Mouse (Mus musculus) stomach, embryonic 15.5 days (tissue): ENCODE measurements at regions not wholly inside any gene's neighbourhood (a gene's known extent, or its start where the extent isn't known, plus 50 kb on each side); places are given as distances from the start of the nearest gene placed in this dataset.

Experiments
- ATAC-seq: fragments of 200-750 bp; cut with Nextera tagmentation; 2 replicates; pipeline ENCODE4 v1.8.0; 2017; ENCODE audit warnings: low read depth, moderate number of reproducible peaks, moderate TSS enrichment; ENCODE audit not compliant: insufficient read depth, low FRiP score
- H3K27ac ChIP-seq: fragments of 300-500 bp; sonication (generic); 2 replicates; pipeline ENCODE4 v1.5.1; 2015; ENCODE audit warnings: mild to moderate bottlenecking, inconsistent platforms
- H3K27me3 ChIP-seq: fragments of 300-500 bp; sonication (generic); replicated peaks from 2 replicates; pipeline ENCODE4 v1.6.1; 2015; ENCODE audit warnings: inconsistent platforms
- H3K36me3 ChIP-seq: fragments of 300-500 bp; sonication (generic); 2 replicates; pipeline ENCODE4 v1.6.1; 2015; ENCODE audit warnings: inconsistent platforms
- H3K4me1 ChIP-seq: fragments of 300-500 bp; sonication (generic); 2 replicates; pipeline ENCODE4 v1.6.1; 2015; ENCODE audit warnings: inconsistent platforms
- H3K4me2 ChIP-seq: fragments of 300-500 bp; sonication (generic); 2 replicates; pipeline ENCODE4 v1.6.1; 2015; ENCODE audit warnings: mild to moderate bottlenecking, inconsistent platforms
- H3K4me3 ChIP-seq: fragments of 300-500 bp; sonication (generic); replicated peaks from 2 replicates; pipeline ENCODE4 v1.5.1; 2015; ENCODE audit warnings: inconsistent platforms
- H3K9ac ChIP-seq: fragments of 300-500 bp; sonication (generic); 2 replicates; pipeline ENCODE4 v1.6.1; 2015; ENCODE audit warnings: inconsistent platforms
- H3K9me3 ChIP-seq: fragments of 300-500 bp; sonication (generic); 2 replicates; pipeline ENCODE4 v1.6.1; 2016; ENCODE audit warnings: inconsistent platforms
- WGBS: fragments of 180-500 bp; shearing (Covaris S2); methylation state at CpG from one replicate; pipeline ENCODE4 v1.1.7; 2015; 5-methylcytosine and 5-hydroxymethylcytosine counted together

- Histone ChIP-seq H3K4me3 (no peak overlapping the region), H3K9ac (no peak overlapping the region), H3K27ac (no peak overlapping the region), H3K9me3 (no peaks in the 10 kb centered on the region), H3K36me3 (no peaks in the 10 kb centered on the region), H3K4me2 (no peak overlapping the region), H3K27me3 (no peaks in the 10 kb centered on the region), H3K4me1 (no peaks in the 10 kb centered on the region)
- no peak for ATAC-seq
- WGBS = 88% methylated on average over 2 of the region's 2 CpGs
Measured at GRCm38 (mm10) chr10:91528305-91528704, 347.2 kb upstream of the Tmpo start.

DNA sequence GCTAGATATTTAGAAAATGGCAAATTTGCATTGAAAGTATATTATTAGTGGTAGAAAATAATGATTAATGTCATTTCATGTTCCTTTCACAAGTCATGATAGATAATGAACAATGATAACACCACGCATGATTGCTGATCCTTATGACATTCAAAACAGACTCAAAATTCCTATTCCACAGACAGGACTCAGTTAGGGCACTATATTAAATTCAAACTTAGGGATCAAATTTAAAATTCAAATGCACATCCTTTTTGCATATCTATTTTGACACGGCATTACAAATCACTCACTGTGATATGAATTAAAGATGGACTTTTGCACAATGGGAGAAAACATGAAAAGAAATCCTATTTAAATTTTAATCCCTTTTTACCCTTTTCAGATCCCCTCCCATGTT is 340.1 kb upstream of the Tmpo start:
- Histone ChIP-seq H3K4me2 (no peak overlapping the region), H3K9me3 (no peaks in the 10 kb centered on the region), H3K27ac (no peak overlapping the region), H3K9ac (no peak overlapping the region), H3K4me3 (no peak overlapping the region), H3K4me1 (no peaks in the 10 kb centered on the region), H3K27me3 (no peaks in the 10 kb centered on the region), H3K36me3 (no peaks in the 10 kb centered on the region)
- WGBS = 87% methylated on average over 2 of the region's 2 CpGs
- no peak for ATAC-seq

DNA sequence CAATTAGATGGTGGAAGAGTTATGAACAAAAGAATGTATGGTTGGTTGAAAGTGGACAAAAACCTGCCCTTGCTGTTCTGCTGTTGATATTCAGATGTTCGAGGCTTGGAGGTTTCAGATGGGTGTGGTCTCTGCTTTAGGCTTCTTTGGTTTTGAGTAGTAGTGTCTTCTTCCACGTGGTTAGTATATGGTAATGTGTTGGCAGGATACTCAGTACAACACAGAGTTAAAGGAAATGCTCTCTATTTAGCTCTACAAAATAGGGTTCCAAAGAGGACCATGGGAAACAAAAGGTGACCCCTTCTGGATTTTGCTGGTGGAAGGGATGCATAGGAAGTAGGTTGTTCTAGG is 333.9 kb upstream of the Tmpo start:
- no peak for ATAC-seq
- Histone ChIP-seq H3K9me3 (no peaks in the 10 kb centered on the region), H3K9ac (no peak overlapping the region), H3K4me1 (no peaks in the 10 kb centered on the region), H3K4me3 (no peak overlapping the region), H3K4me2 (no peak overlapping the region), H3K27me3 (no peaks in the 10 kb centered on the region), H3K27ac (no peak overlapping the region), H3K36me3 (no peaks in the 10 kb centered on the region)
- WGBS = 64% methylated on average over 2 of the region's 2 CpGs

DNA sequence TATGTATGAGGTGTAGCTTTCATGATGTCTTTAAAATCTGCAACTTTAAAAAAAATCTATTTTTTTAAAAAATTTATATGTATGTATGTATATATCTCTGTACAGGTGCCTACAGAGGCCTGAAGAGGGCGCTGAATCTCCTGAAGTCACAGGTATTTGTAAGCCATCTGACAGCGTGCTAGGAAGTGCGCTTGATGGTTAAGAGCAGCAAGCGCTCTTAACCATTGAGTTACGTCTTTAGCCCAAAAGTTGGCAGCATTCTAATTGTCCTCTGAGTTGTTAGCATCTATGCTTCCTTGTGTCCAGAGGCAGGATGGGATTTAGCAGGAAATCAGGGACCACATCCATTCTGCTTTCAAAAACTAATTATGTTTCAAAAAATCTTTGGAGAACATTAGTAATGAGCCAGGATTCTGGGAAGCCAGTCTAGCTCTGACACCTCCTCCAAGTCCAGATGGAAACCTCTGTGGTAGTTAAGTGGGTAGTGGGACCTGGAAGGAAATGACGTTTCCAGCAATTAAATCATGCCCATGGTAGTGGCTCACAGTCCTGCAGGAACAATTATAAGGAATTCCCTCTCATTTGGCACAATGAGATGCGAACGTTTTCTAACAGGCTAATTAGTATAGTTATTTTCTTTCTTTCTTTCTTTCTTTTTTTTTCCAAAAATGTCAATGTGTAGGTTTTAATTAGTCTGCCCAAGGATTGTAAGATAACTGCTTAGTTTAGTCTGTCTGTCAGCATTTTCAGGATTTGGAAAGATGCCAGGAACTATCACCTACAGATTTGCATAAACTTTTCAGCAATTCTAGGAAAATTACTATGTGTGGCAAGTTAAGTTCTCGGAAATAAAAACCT is 333.3 kb upstream of the Tmpo start:
- Histone ChIP-seq H3K4me3 (no peak overlapping the region), H3K9ac (no peak overlapping the region), H3K9me3 (no peaks in the 10 kb centered on the region), H3K27me3 (no peaks in the 10 kb centered on the region), H3K4me2 (no peak overlapping the region), H3K4me1 (no peaks in the 10 kb centered on the region), H3K36me3 (no peaks in the 10 kb centered on the region), H3K27ac (no peak overlapping the region)
- ATAC-seq = no peak
- 85% methylated on average over 9 of the region's 9 CpGs for WGBS

- no peak overlapping the region for H3K9ac ChIP-seq
Measured at GRCm38 (mm10) chr10:91507038-91507437, 325.9 kb upstream of the Tmpo start.

GRCm38 (mm10) chr10:91504891-91505290 is 323.8 kb upstream of the Tmpo start:
- Histone ChIP-seq H3K27ac (no peak overlapping the region), H3K4me3 (no peak overlapping the region), H3K27me3 (no peaks in the 10 kb centered on the region), H3K4me1 (no peaks in the 10 kb centered on the region), H3K9me3 (no peaks in the 10 kb centered on the region), H3K36me3 (no peaks in the 10 kb centered on the region), H3K4me2 (no peak overlapping the region), H3K9ac (no peak overlapping the region)
- ATAC-seq = no peak
- WGBS = 73% methylated on average over 12 of the region's 12 CpGs

More at GRCm38 (mm10) chr10:91507038-91507437, 325.9 kb upstream of the Tmpo start:
- no peak overlapping the region for H3K27ac ChIP-seq
- no peaks in the 10 kb centered on the region for H3K36me3 ChIP-seq
- H3K4me1 ChIP-seq = no peaks in the 10 kb centered on the region
- H3K27me3 ChIP-seq = no peaks in the 10 kb centered on the region
- ATAC-seq = no peak
- no peak overlapping the region for H3K4me3 ChIP-seq
- 74% methylated on average over 7 of the region's 7 CpGs for WGBS
- H3K4me2 ChIP-seq = no peak overlapping the region
- no peaks in the 10 kb centered on the region for H3K9me3 ChIP-seq

- Histone ChIP-seq H3K4me3 (no peak overlapping the region), H3K27me3 (no peaks in the 10 kb centered on the region), H3K36me3 (no peaks in the 10 kb centered on the region), H3K9ac (no peak overlapping the region), H3K4me2 (no peak overlapping the region), H3K27ac (no peak overlapping the region), H3K4me1 (no peaks in the 10 kb centered on the region), H3K9me3 (no peaks in the 10 kb centered on the region)
- no peak for ATAC-seq
- 86% methylated on average over 4 of the region's 4 CpGs for whole genome bisulfite sequencing
Measured at GRCm38 (mm10) chr10:91498543-91498942, 317.4 kb upstream of the Tmpo start.

DNA sequence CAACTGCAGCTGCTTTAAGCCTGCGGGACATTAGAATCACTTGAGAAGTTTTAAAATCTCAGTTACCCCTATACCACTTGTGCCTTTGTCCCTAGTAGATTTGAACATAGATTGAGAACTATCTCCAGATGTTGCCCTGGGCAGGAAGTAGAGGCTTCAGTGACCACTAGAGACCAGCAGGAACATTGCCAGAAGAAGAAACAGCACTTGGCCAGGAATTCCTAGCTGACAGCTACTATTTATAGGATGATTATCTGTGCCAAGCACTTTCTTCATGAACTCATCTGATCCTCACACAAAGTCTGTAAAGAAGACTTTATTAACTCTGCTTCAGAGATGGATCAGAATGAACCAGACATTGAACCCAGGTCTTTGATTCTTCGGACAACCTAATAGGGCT is 283.6 kb upstream of the Tmpo start:
- no peaks in the 10 kb centered on the region for H3K36me3 ChIP-seq
- ATAC-seq = no peak
- no peaks in the 10 kb centered on the region for H3K27me3 ChIP-seq
- no peak overlapping the region for H3K9ac ChIP-seq
- H3K4me1 ChIP-seq = no peaks in the 10 kb centered on the region
- H3K4me3 ChIP-seq = no peak overlapping the region
- H3K27ac ChIP-seq = no peak overlapping the region
- 77% methylated on average over 2 of the region's 2 CpGs for WGBS
- H3K9me3 ChIP-seq = no peaks in the 10 kb centered on the region
- H3K4me2 ChIP-seq = no peak overlapping the region

GRCm38 (mm10) chr10:91447974-91448703 is 267.0 kb upstream of the Tmpo start:
- 31% methylated on average over 10 of the region's 10 CpGs for WGBS
- Histone ChIP-seq H3K9me3 (no peaks in the 10 kb centered on the region), H3K4me3 (no peak overlapping the region), H3K27ac (no peak overlapping the region), H3K4me1 (no peaks in the 10 kb centered on the region), H3K36me3 (no peaks in the 10 kb centered on the region), H3K9ac (no peak overlapping the region), H3K4me2 (no peak overlapping the region), H3K27me3 (no peaks in the 10 kb centered on the region)
- no peak for ATAC-seq

DNA sequence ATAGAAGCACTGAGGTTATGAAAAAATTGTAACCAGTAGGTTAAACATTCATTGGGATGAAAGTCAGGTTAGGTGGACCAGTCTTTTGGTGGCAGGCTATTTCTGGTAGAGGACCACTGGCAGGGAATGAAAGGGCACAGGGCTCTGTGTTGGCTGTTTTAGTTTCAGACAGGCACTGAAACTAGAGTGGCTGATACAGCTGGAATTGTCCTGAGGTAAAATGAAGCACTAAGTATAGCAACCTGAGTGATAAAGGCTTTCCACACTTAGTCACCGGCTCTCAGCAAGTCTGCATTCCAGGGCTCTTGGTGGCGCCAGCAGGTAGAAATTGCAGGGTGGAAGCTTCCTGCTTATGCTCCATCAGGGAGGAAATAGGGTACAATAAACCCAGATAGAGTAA is 262.2 kb upstream of the Tmpo start:
- H3K4me3 ChIP-seq = no peak overlapping the region
- no peak for ATAC-seq
- H3K4me1 ChIP-seq = no peaks in the 10 kb centered on the region
- H3K9me3 ChIP-seq = no peaks in the 10 kb centered on the region
- no peak overlapping the region for H3K4me2 ChIP-seq
- H3K9ac ChIP-seq = no peak overlapping the region
- 64% methylated on average over 2 of the region's 2 CpGs for WGBS
- H3K27me3 ChIP-seq = no peaks in the 10 kb centered on the region
- H3K27ac ChIP-seq = no peak overlapping the region
- H3K36me3 ChIP-seq = no peaks in the 10 kb centered on the region

GRCm38 (mm10) chr10:91440051-91440450 is 258.9 kb upstream of the Tmpo start:
- Histone ChIP-seq H3K4me1 (0 out of 2 replicates have a peak, but pooled peaks cover 2% of the 10 kb centered on the region), H3K4me3 (no peak overlapping the region), H3K9me3 (no peaks in the 10 kb centered on the region), H3K9ac (no peak overlapping the region), H3K27ac (no peak overlapping the region), H3K27me3 (no peaks in the 10 kb centered on the region), H3K4me2 (no peak overlapping the region), H3K36me3 (no peaks in the 10 kb centered on the region)
- 73% methylated on average over 3 of the region's 3 CpGs for WGBS
- no peak for ATAC-seq

DNA sequence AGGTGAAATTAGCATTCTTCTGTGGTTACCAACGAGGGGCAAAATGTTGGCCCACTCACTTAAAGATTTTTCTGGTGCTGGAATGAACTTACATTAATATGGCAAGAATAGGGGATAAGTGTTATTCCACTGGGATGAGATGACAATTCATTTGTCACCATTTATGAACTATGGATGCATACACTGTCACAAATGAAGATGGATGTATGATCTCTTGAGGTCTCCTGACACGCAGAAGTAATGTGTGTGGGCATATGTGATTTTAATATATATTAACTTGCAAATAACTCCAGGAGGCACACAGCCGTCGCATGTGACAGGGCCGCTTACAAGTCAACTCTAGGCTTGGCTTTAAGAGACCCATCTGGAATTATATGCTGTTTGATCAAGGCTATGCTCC is 256.8 kb upstream of the Tmpo start:
- ATAC-seq = no peak
- WGBS = 80% methylated on average over 5 of the region's 5 CpGs

More for the DNA sequence above, 256.8 kb upstream of the Tmpo start:
- Histone ChIP-seq H3K36me3 (no peaks in the 10 kb centered on the region), H3K4me2 (no peak overlapping the region), H3K27ac (no peak overlapping the region), H3K27me3 (no peaks in the 10 kb centered on the region), H3K4me1 (0 out of 2 replicates have a peak, but pooled peaks cover 2% of the 10 kb centered on the region), H3K9me3 (no peaks in the 10 kb centered on the region), H3K4me3 (no peak overlapping the region), H3K9ac (no peak overlapping the region)
